Mouse (Mus musculus): ENCODE measurements around the gene Rhoq.

The Rhoq gene

GRCm38 (mm10) chr17:86988601-86989184 lies 25.8 kb downstream of the Rhoq start:
- peak; percentile 9 to 27 for DNase-seq (ENCODE audit: low read depth in 2 of 2, low spot score in 2 of 2)

GRCm38 (mm10) chr17:86991306-86991705 lies 28.4 kb downstream of the Rhoq start:
- no peak for DNase-seq (ENCODE audit: low read depth in 2 of 2, low spot score in 2 of 2)

GRCm38 (mm10) chr17:86997323-86997722 lies 34.4 kb downstream of the Rhoq start:
- DNase-seq (ENCODE audit: low read depth in 2 of 2, low spot score in 2 of 2) = no peak

GRCm38 (mm10) chr17:87008950-87009349 lies 46.1 kb downstream of the Rhoq start:
- no peak for DNase-seq (ENCODE audit: low read depth in 2 of 2, low spot score in 2 of 2)

GRCm38 (mm10) chr17:87011301-87012019 lies 48.6 kb downstream of the Rhoq start:
- no peak for DNase-seq (ENCODE audit: low read depth in 2 of 2, low spot score in 2 of 2)

- DNase-seq (ENCODE audit: low read depth in 2 of 2, low spot score in 2 of 2) = no peak
These were observed 56.8 kb downstream of the Rhoq start for GRCm38 (mm10) chr17:87019692-87020091.

GRCm38 (mm10) chr17:87024491-87025242 lies 61.8 kb downstream of the Rhoq start:
- peak; percentile 15 to 21 for DNase-seq (ENCODE audit: low read depth in 2 of 2, low spot score in 2 of 2)

GRCm38 (mm10) chr17:87025269-87025949 lies 62.5 kb downstream of the Rhoq start, which contains the start of the genes Pigf and Cript:
TSS of gene Pigf (minus strand) at chr17:87025406.
TSS of gene Cript (plus strand) at chr17:87025550.
- DNase-seq (ENCODE audit: low read depth in 2 of 2, low spot score in 2 of 2) = peak; percentile 98

GRCm38 (mm10) chr17:87036141-87037073 lies 73.5 kb downstream of the Rhoq start:
- peak in 1 of 2 experiments; percentile 43 for DNase-seq (ENCODE audit: low read depth in 2 of 2, low spot score in 2 of 2)

- no peak for DNase-seq (ENCODE audit: low read depth in 2 of 2, low spot score in 2 of 2)
These were observed 75.6 kb downstream of the Rhoq start for GRCm38 (mm10) chr17:87038496-87038895.

- no peak for DNase-seq (ENCODE audit: low read depth in 2 of 2, low spot score in 2 of 2)
These were observed 78.9 kb downstream of the Rhoq start for GRCm38 (mm10) chr17:87041739-87042138.

- DNase-seq (ENCODE audit: low read depth in 2 of 2, low spot score in 2 of 2) = peak; percentile 80 to 86
These were observed 81.5 kb downstream of the Rhoq start for GRCm38 (mm10) chr17:87044364-87044763.

- no peak for DNase-seq (ENCODE audit: low read depth in 2 of 2, low spot score in 2 of 2)
These were observed 81.9 kb downstream of the Rhoq start for GRCm38 (mm10) chr17:87044796-87045195.

Measured in CD8-positive naive resting alpha-beta T cell, adult 2 months (primary cell).